In the genomic region with DNA sequence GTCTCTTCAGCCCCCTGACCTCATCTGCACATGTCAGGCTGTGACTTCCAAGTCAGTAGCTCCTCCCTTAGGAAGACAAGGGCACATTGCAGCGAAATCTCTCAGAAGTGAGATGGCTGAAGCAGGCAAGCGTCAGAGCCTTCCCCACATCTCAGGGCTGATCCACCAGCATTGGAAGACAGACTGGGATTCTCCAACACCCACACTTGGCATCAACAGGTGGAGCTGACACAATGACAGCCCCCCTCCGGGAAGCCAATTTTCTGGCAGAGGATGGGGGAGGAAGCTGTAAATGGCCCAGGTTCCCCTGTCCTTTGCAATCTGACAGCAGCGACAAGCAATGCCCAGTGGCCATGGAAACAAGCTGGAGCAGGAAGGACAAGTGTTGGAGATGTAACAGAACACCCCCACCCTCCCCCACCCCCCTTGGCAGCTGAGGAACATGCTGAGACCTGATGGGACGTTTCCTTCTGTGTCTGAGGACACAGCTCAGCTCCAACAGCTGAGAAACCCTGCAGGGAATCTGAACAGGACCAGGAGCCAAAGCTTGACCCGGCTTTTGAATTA, we compare ENCODE assay signal across 9 mouse cellular contexts. TPM values are rescaled to one million over a fixed set of nuclear protein-coding genes. Genes with fewer than 3 reads are reported as not detected.
DNase-seq lines count a peak whose midpoint lies in the region; ATAC-seq and TF ChIP-seq lines count a peak whose summit lies in the region.
"Had no signal": no experiment of that assay in that cellular context is flagged by ENCODE, and none has a peak within 500 bp of the region (broad histone marks: within the 10 kb centered on the region; RNA-seq: fewer than 3 reads in every experiment).

No protein-coding gene starts in this region.

- 37% methylated on average over 6 of the region's 6 CpGs for WGBS in midbrain, postnatal 0 days
- WGBS in midbrain, embryonic 14.5 days = 41% methylated on average over 6 of the region's 6 CpGs
- 53% methylated on average over 6 of the region's 6 CpGs for whole genome bisulfite sequencing in thymus, adult 2 months
- WGBS in midbrain, embryonic 13.5 days = 43% methylated on average over 6 of the region's 6 CpGs

- no peaks in the 10 kb centered on the region; the same call in 1 of the 2 replicates for H3K4me1 ChIP-seq in midbrain, postnatal 0 days (ENCODE audit: insufficient read depth, low read length)
- no peaks in the 10 kb centered on the region for H3K4me1 ChIP-seq in midbrain, embryonic 14.5 days (ENCODE audit: control insufficient read depth, insufficient read depth, low read length)
- peaks cover 4% of the 10 kb centered on the region for H3K4me1 ChIP-seq in thymus, adult 2 months (replicated peaks; ENCODE audit: control insufficient read depth, insufficient read depth, low read length)
- no peaks in the 10 kb centered on the region for H3K4me1 ChIP-seq in midbrain, embryonic 13.5 days (replicated peaks)
- H3K4me1 ChIP-seq: liver, embryonic 13.5 days had no signal

- H3K9me3 ChIP-seq in midbrain, postnatal 0 days (ENCODE audit: low read length) = no peaks in the 10 kb centered on the region
- no peaks in the 10 kb centered on the region for H3K9me3 ChIP-seq in midbrain, embryonic 14.5 days (ENCODE audit: control insufficient read depth, low read length)
- no peaks in the 10 kb centered on the region for H3K9me3 ChIP-seq in midbrain, embryonic 13.5 days
- H3K9me3 ChIP-seq: liver, embryonic 13.5 days had no signal

- intact Hi-C loops in gastrocnemius, adult 2 months (cut with DNase I) = loop anchor here (10.0 kb wide), 1 partner anchor 216 kb away; no protein-coding TSS in a partner anchor

- TF ChIP-seq POLR2A in thymus, adult 2 months (IDR thresholded peaks at IDR 0.05; ENCODE audit: control insufficient read depth, extremely low read depth, insufficient read depth, low read length, poor library complexity) = no peak

- ATAC-seq in midbrain, postnatal 0 days (ENCODE audit: low FRiP score) = no peak
- no peak for ATAC-seq in midbrain, embryonic 14.5 days (ENCODE audit: low FRiP score, low TSS enrichment)
- ATAC-seq in midbrain, embryonic 13.5 days = no peak

- no peaks in the 10 kb centered on the region for H3K27me3 ChIP-seq in midbrain, postnatal 0 days (ENCODE audit: insufficient read depth, low read length)
- no peaks in the 10 kb centered on the region for H3K27me3 ChIP-seq in midbrain, embryonic 14.5 days (ENCODE audit: control insufficient read depth, insufficient read depth, low read length)
- H3K27me3 ChIP-seq in thymus, adult 2 months (ENCODE audit: control insufficient read depth, insufficient read depth, low read length) = no peaks in the 10 kb centered on the region
- H3K27me3 ChIP-seq in midbrain, embryonic 13.5 days = no peaks in the 10 kb centered on the region

- no peak for TF ChIP-seq CTCF in gastrocnemius, adult 2 months (IDR thresholded peaks at IDR 0.05)
- no peak for TF ChIP-seq CTCF in midbrain, postnatal 0 days (IDR thresholded peaks at IDR 0.05)
- TF ChIP-seq CTCF in thymus, adult 2 months (IDR thresholded peaks at IDR 0.05; ENCODE audit: borderline replicate concordance, control insufficient read depth, extremely low read depth, insufficient read depth, low read length, poor library complexity) = no peak

- H3K27ac ChIP-seq in gastrocnemius, adult 2 months = no peak overlapping the region
- no peak overlapping the region for H3K27ac ChIP-seq in midbrain, postnatal 0 days (ENCODE audit: low read depth, low read length)
- H3K27ac ChIP-seq in midbrain, embryonic 14.5 days (replicated peaks; ENCODE audit: low read depth, low read length) = no peak overlapping the region
- H3K27ac ChIP-seq in thymus, adult 2 months (ENCODE audit: control insufficient read depth, insufficient read depth, low read length) = no peak overlapping the region
- no peak overlapping the region for H3K27ac ChIP-seq in midbrain, embryonic 13.5 days
- H3K27ac ChIP-seq: liver, embryonic 13.5 days had no signal

- H3K4me2 ChIP-seq in midbrain, postnatal 0 days (ENCODE audit: low read depth, low read length, poor library complexity, severe bottlenecking) = no peak overlapping the region
- H3K4me2 ChIP-seq in midbrain, embryonic 14.5 days (ENCODE audit: low read length) = no peak overlapping the region
- H3K4me2 ChIP-seq in midbrain, embryonic 13.5 days (replicated peaks) = no peak overlapping the region
- H3K4me2 ChIP-seq: liver, embryonic 13.5 days had no signal

- H3K4me3 ChIP-seq in gastrocnemius, adult 2 months = peak overlapping the region; percentile 36
- H3K4me3 ChIP-seq in midbrain, postnatal 0 days (ENCODE audit: low read depth, low read length) = no peak overlapping the region
- H3K4me3 ChIP-seq in midbrain, embryonic 14.5 days (replicated peaks; ENCODE audit: low read depth, low read length) = no peak overlapping the region
- no peak overlapping the region for H3K4me3 ChIP-seq in thymus, adult 2 months (ENCODE audit: control insufficient read depth, insufficient read depth, low read length)
- no peak overlapping the region for H3K4me3 ChIP-seq in midbrain, embryonic 13.5 days (replicated peaks)
- H3K4me3 ChIP-seq: liver, embryonic 13.5 days had no signal

- no peak overlapping the region for H3K9ac ChIP-seq in midbrain, postnatal 0 days (replicated peaks; ENCODE audit: low read length, poor library complexity, severe bottlenecking)
- H3K9ac ChIP-seq in midbrain, embryonic 14.5 days (replicated peaks; ENCODE audit: low read length) = no peak overlapping the region
- no peak overlapping the region for H3K9ac ChIP-seq in midbrain, embryonic 13.5 days (replicated peaks)
- H3K9ac ChIP-seq: liver, embryonic 13.5 days had no signal

- peak; percentile 36 for DNase-seq in gastrocnemius, adult 2 months
- DNase-seq in gastrocnemius, postnatal 4 days (ENCODE audit: low spot score in 2 of 2) = no peak
- peak; percentile 46 for DNase-seq in midbrain, postnatal 0 days (ENCODE audit: low spot score)
- DNase-seq in midbrain, embryonic 14.5 days = no peak
- peak; percentile 72 for DNase-seq in layer of hippocampus, adult 9-11 months
- DNase-seq in right cerebral cortex, postnatal 4 days = peak; percentile 20
- DNase-seq in thymus, adult 2 months = no peak
- DNase-seq: liver, embryonic 13.5 days had no signal

- no peaks in the 10 kb centered on the region for H3K36me3 ChIP-seq in midbrain, postnatal 0 days (ENCODE audit: insufficient read depth, low read length)
- no peaks in the 10 kb centered on the region for H3K36me3 ChIP-seq in midbrain, embryonic 14.5 days (ENCODE audit: control insufficient read depth, insufficient read depth, low read length)
- H3K36me3 ChIP-seq in thymus, adult 2 months (ENCODE audit: control insufficient read depth, insufficient read depth, low read length) = no peaks in the 10 kb centered on the region
- no peaks in the 10 kb centered on the region for H3K36me3 ChIP-seq in midbrain, embryonic 13.5 days
- H3K36me3 ChIP-seq: liver, embryonic 13.5 days had no signal

RNA-seq across cellular contexts. Expression of a gene that starts 41.0 kb away (rescaled TPM):
- not detected for total RNA-seq in gastrocnemius, adult 2 months (2021)
- total RNA-seq in gastrocnemius, postnatal 4 days (2021) = 1 to 10 TPM in 1 of 2 experiments, under 1 TPM in 1; 0.81 to 1.2 TPM
- total RNA-seq in midbrain, postnatal 0 days (2014; rRNA removed) = not detected in 2 replicates
- 0.28 TPM in 1 of 2 replicates, not detected in the other for polyA plus RNA-seq in midbrain, postnatal 0 days (2015; fragmentation: Nextera tagmentation; extraction: Ambion mirVana)
- not detected in 2 replicates for polyA plus RNA-seq in midbrain, embryonic 14.5 days (2014; fragmentation: Nextera tagmentation; extraction: Ambion mirVana)
- polyA plus RNA-seq in thymus, adult 2 months (2012; rRNA removed) = 0.31 and 0.62 TPM in 2 replicates
- polyA plus RNA-seq in midbrain, embryonic 13.5 days (2015; fragmentation: Nextera tagmentation; extraction: Ambion mirVana) = 0.24 TPM in 1 of 2 replicates, not detected in the other

RNA-seq across cellular contexts. Expression of a gene that starts 41.6 kb away (rescaled TPM):
- total RNA-seq in gastrocnemius, adult 2 months (2021) = 1 to 10 TPM; 1.5 to 2.1 TPM
- total RNA-seq in gastrocnemius, postnatal 4 days (2021) = under 1 TPM; 0.21 to 0.66 TPM
- 0.05 and 0.82 TPM in 2 replicates for total RNA-seq in midbrain, postnatal 0 days (2014; rRNA removed)
- polyA plus RNA-seq in midbrain, postnatal 0 days (2015; fragmentation: Nextera tagmentation; extraction: Ambion mirVana) = 0.26 and 0.36 TPM in 2 replicates
- polyA plus RNA-seq in midbrain, embryonic 14.5 days (2014; fragmentation: Nextera tagmentation; extraction: Ambion mirVana) = 0.08 and 0.25 TPM in 2 replicates
- 6.5 and 7.0 TPM in 2 replicates for polyA plus RNA-seq in thymus, adult 2 months (2012; rRNA removed)
- 0.43 and 0.48 TPM in 2 replicates for polyA plus RNA-seq in midbrain, embryonic 13.5 days (2015; fragmentation: Nextera tagmentation; extraction: Ambion mirVana)

Comparison
In these comparisons a context has a peak if more than half of its experiments do, and no peak if none do; other contexts are left out.
1. DNase-seq: peak in gastrocnemius, adult 2 months (single experiment), midbrain, postnatal 0 days (single experiment), layer of hippocampus, adult 9-11 months (single experiment) and right cerebral cortex, postnatal 4 days (single experiment); none in gastrocnemius, postnatal 4 days (0 of 2), midbrain, embryonic 14.5 days (single experiment) and thymus, adult 2 months (single experiment).